Mouse (Mus musculus) stomach, postnatal 0 days (tissue): Measurements from ENCODE around the gene Cd4.

Source experiments
- CTCF ChIP-seq: IDR thresholded peaks from 2 replicates; pipeline ENCODE4 v1.5.1; 2016; ENCODE audit warnings: antibody characterized with exemption, low read depth, mild to moderate bottlenecking, moderate library complexity
- EP300 ChIP-seq: optimal IDR thresholded peaks from 2 replicates; pipeline ENCODE3; 2016; ENCODE audit warnings: antibody characterized with exemption

DNA sequence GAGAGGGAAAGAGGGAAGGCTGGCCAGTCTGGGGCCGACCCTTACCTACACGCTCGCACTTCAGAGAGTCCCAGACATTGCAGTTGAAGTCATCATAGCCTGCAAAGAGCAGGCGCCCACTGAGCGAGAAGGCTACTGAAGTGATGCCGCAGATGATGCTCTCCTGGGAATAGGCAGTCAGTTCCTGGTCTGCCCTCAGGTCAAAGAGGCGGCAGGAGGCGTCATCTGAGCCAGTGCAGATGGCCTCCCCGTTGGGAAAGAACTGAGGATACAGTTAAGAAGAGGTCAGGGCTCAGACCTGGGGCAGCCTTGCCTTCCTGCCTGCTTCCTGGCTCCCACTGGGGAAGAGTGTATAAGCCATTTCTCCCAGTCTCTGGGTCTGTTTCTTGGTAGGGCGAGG lies 52.5 kb downstream of the Cd4 start:
- TF ChIP-seq CTCF, result no peak
- TF ChIP-seq EP300, result no peak
